In the genomic region with DNA sequence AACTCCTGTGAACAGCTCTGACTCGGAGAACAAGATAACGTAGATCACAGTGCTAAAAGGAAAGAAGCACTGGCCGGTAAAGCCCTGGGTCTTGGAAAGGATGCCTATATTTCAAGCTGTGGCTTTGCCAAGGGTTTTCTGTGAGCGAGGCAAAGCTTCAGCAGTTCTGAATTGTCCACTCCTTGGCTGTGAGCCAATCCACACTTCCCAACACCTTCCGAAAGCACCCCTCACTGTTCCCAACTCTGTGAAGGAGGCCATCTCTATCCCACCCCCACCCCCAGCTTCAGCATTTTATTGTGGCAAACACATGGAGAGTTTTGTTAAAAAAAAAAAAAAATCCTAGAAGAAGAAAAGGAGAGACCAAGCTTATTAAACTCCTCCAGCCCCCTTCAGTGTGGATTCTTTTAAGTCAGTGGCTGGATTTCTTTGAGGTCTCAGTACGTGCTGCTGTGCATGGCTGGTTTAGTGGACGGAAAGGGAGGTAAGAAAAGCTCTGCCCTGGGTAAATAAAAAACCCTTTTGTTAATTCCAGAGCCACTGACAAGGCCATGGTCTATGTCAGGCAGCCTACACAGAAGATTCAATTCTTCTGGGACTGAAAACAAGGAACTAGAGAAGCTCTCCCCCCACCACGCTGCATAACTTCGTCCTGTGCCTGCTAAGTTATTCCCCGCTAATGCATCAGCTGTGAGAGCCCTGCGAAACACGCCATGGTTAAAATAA, we compare ENCODE assay signal across 9 mouse cellular contexts.
DNase-seq lines count a peak whose midpoint lies in the region; ATAC-seq and TF ChIP-seq lines count a peak whose summit lies in the region.
"Had no signal": no experiment of that assay in that cellular context is flagged by ENCODE, and none has a peak within 500 bp of the region (broad histone marks: within the 10 kb centered on the region; RNA-seq: fewer than 3 reads in every experiment).

No protein-coding gene starts in this region.

- no peak for TF ChIP-seq EP300 in heart, adult 2 months (IDR thresholded peaks at IDR 0.05; ENCODE audit: insufficient read depth, low read depth, low read length)

- intact Hi-C loops in heart, adult 2 months (cut with DNase I), result no loop called here

- peak; percentile 57 for ATAC-seq in heart, embryonic 14.5 days (ENCODE audit: insufficient number of reproducible peaks, insufficient read depth, low FRiP score, low read depth)
- ATAC-seq in limb, embryonic 14.5 days (ENCODE audit: low FRiP score, low read depth), result peak; percentile 53; the same call in 1 of the 2 replicates

- 42% methylated on average over 12 of the region's 12 CpGs for WGBS in heart, embryonic 14.5 days
- WGBS in heart, adult 2 months, result 62% methylated on average over 12 of the region's 12 CpGs
- WGBS in limb, embryonic 14.5 days, result 41% methylated on average over 12 of the region's 12 CpGs

- no peak for TF ChIP-seq POLR2A in heart, adult 2 months (IDR thresholded peaks at IDR 0.05; ENCODE audit: insufficient read depth, low read depth, low read length)
- no peak for TF ChIP-seq POLR2A in limb, embryonic 14.5 days (IDR thresholded peaks at IDR 0.05; ENCODE audit: borderline replicate concordance, extremely low read depth, insufficient read depth, insufficient read length)

- no peaks in the 10 kb centered on the region for H3K27me3 ChIP-seq in heart, embryonic 14.5 days (ENCODE audit: control insufficient read depth, insufficient read depth, low read length)
- H3K27me3 ChIP-seq in heart, adult 2 months (ENCODE audit: control insufficient read depth, insufficient read depth, low read length), result no peaks in the 10 kb centered on the region
- H3K27me3 ChIP-seq in limb, embryonic 14.5 days (ENCODE audit: control insufficient read depth, insufficient read depth, low read length), result no peaks in the 10 kb centered on the region

- no peak overlapping the region for H3K4me3 ChIP-seq in heart, embryonic 14.5 days (ENCODE audit: control insufficient read depth in 1 of 2, insufficient read depth in 1 of 2, low read depth in 1 of 2, low read length in 2 of 2)
- H3K4me3 ChIP-seq in heart, adult 2 months, result no peak overlapping the region
- H3K4me3 ChIP-seq in limb, embryonic 14.5 days (replicated peaks; ENCODE audit: low read length), result no peak overlapping the region

- no peak for TF ChIP-seq CTCF in heart, adult 2 months (IDR thresholded peaks at IDR 0.05)

- no peaks in the 10 kb centered on the region for H3K36me3 ChIP-seq in heart, embryonic 14.5 days (ENCODE audit: control insufficient read depth, insufficient read depth, low read length)
- no peaks in the 10 kb centered on the region for H3K36me3 ChIP-seq in heart, adult 2 months (ENCODE audit: control insufficient read depth, insufficient read depth, low read length)
- H3K36me3 ChIP-seq in limb, embryonic 14.5 days (ENCODE audit: control insufficient read depth, insufficient read depth, low read length), result no peaks in the 10 kb centered on the region

- H3K9me3 ChIP-seq in heart, embryonic 14.5 days (ENCODE audit: control insufficient read depth, low read length), result no peaks in the 10 kb centered on the region
- no peaks in the 10 kb centered on the region for H3K9me3 ChIP-seq in limb, embryonic 14.5 days (ENCODE audit: control insufficient read depth, low read length)

- H3K4me2 ChIP-seq in heart, embryonic 14.5 days (ENCODE audit: low read length), result peak overlapping the region; percentile 32; the same call in 1 of the 2 replicates
- peak overlapping the region; percentile 6; the same call in 1 of the 2 replicates for H3K4me2 ChIP-seq in limb, embryonic 14.5 days (replicated peaks; ENCODE audit: low read depth, low read length, severe bottlenecking)

- no peak for DNase-seq in heart, adult 2 months
- peak; percentile 16 for DNase-seq in right cerebral cortex, postnatal 4 days
- DNase-seq in right cerebral cortex, postnatal 10 days (ENCODE audit: low spot score in 2 of 2), result no peak
- peak; percentile 25 for DNase-seq in limb, embryonic 14.5 days (ENCODE audit: low spot score)
- no peak for DNase-seq in frontal cortex, adult 2 months (ENCODE audit: extremely low spot score in 1 of 2, low spot score in 1 of 2)
- DNase-seq in thymus, postnatal 14 days, result no peak
- DNase-seq in cerebellum, adult 9-10 months, result no peak
- DNase-seq: kidney, postnatal 25 days had no signal

- 0 out of 2 replicates have a peak overlapping the region, but pooled peaks have one; percentile 30 for H3K9ac ChIP-seq in heart, embryonic 14.5 days (ENCODE audit: low read length)
- no peak overlapping the region for H3K9ac ChIP-seq in heart, adult 2 months (ENCODE audit: low read depth, low read length)
- H3K9ac ChIP-seq in limb, embryonic 14.5 days (ENCODE audit: low read depth, low read length, severe bottlenecking), result no peak overlapping the region

- H3K79me2 ChIP-seq in heart, adult 2 months (replicated peaks; ENCODE audit: control insufficient read depth, insufficient read depth, low read length), result no peaks in the 10 kb centered on the region

- peaks cover 16 to 19% of the 10 kb centered on the region in 2 experiments for H3K4me1 ChIP-seq in heart, embryonic 14.5 days (ENCODE audit: control insufficient read depth in 2 of 2, insufficient read depth in 2 of 2, low read length in 2 of 2)
- H3K4me1 ChIP-seq in heart, adult 2 months (ENCODE audit: control insufficient read depth, insufficient read depth, low read length), result peaks cover 9% of the 10 kb centered on the region
- peaks cover 17% of the 10 kb centered on the region for H3K4me1 ChIP-seq in limb, embryonic 14.5 days (ENCODE audit: control insufficient read depth, insufficient read depth, low read length)

- H3K27ac ChIP-seq in heart, embryonic 14.5 days (replicated peaks in 1 of 2; ENCODE audit: control insufficient read depth in 1 of 2, insufficient read depth in 1 of 2, low read depth in 2 of 2, low read length in 2 of 2), result peak overlapping the region; percentile 20 to 46; a peak in 2 of 4 replicates
- H3K27ac ChIP-seq in heart, adult 2 months, result no peak overlapping the region
- H3K27ac ChIP-seq in limb, embryonic 14.5 days (replicated peaks; ENCODE audit: low read depth, low read length), result peak overlapping the region; percentile 38; the same call in 1 of the 2 replicates

Comparison
In these comparisons a context has a peak if more than half of its experiments do, and no peak if none do; other contexts are left out.
1. DNase-seq: peak in right cerebral cortex, postnatal 4 days (single experiment) and limb, embryonic 14.5 days (single experiment); none in heart, adult 2 months (0 of 2), right cerebral cortex, postnatal 10 days (0 of 2), frontal cortex, adult 2 months (0 of 2), thymus, postnatal 14 days (single experiment) and cerebellum, adult 9-10 months (single experiment).